Mouse (Mus musculus): ENCODE measurements around the gene Abcd3. TPM values are rescaled to one million over a fixed set of nuclear protein-coding genes. Genes with fewer than 3 reads are reported as not detected.

Gene Abcd3
- total and polyA plus RNA-seq, 2 experiments: 45.5 to 397 TPM

GRCm38 (mm10) chr3:121712222-121712621 lies 102.9 kb downstream of the Abcd3 start:
- Histone ChIP-seq H3K27me3 (ENCODE audit: control insufficient read depth, insufficient read depth, low read length) (no peaks in the 10 kb centered on the region), H3K9ac (ENCODE audit: low read depth, low read length) (no peak overlapping the region), H3K4me3 (ENCODE audit: insufficient read depth, low read depth, low read length) (no peak overlapping the region), H3K27ac (replicated peaks; ENCODE audit: insufficient read depth, low read depth, low read length) (no peak overlapping the region), H3K79me2 (ENCODE audit: control insufficient read depth, insufficient read depth, low read length) (no peaks in the 10 kb centered on the region), H3K4me1 (ENCODE audit: control insufficient read depth, insufficient read depth, low read length) (no peaks in the 10 kb centered on the region), H3K36me3 (ENCODE audit: control insufficient read depth, insufficient read depth, low read length) (no peaks in the 10 kb centered on the region)
- 79% methylated on average over 4 of the region's 4 CpGs for WGBS
- no peak for DNase-seq (ENCODE audit: extremely low read depth, low read depth, low spot score)
- TF ChIP-seq CTCF (IDR thresholded peaks at IDR 0.05; ENCODE audit: low read depth, low read length) (no peak), POLR2A (IDR thresholded peaks at IDR 0.05; ENCODE audit: extremely low read depth, insufficient read depth, low read length) (no peak)

DNA sequence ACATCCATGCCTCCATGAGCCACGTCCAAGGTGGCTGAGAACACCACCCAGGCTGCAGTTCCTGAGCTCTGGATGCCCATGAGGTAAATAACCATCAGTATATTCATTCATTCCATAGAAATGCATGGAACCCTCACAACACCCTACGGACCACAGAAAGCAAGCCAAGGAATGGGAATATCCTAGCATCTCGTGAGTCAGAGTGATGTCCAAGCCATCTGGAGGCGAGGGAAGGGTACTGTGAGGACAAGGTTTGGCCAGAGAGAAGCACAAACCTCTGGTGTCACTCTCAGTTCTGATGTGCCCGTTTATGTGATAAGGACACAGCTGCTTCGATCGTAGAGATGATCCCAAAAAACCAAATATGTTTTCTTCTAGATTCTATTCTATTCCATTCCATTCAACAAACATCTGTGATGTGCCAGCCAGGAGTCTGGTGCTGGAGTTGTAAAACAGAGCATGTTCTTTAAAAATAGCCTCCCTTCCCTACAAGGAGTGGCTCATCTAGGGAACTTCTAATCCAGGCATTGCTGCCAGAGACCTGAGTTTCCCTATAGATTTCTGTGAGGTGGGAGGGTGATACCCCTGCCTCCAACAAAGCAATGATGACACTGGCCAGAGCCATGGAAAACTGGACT lies 104.1 kb downstream of the Abcd3 start:
- H3K79me2 ChIP-seq (ENCODE audit: control insufficient read depth, insufficient read depth, low read length): no peaks in the 10 kb centered on the region
- WGBS: 92% methylated on average over 7 of the region's 7 CpGs
- no peak overlapping the region for H3K4me3 ChIP-seq (ENCODE audit: insufficient read depth, low read depth, low read length)
- DNase-seq (ENCODE audit: extremely low read depth, low read depth, low spot score): no peak
- no peaks in the 10 kb centered on the region for H3K36me3 ChIP-seq (ENCODE audit: control insufficient read depth, insufficient read depth, low read length)
- no peak for TF ChIP-seq CTCF (IDR thresholded peaks at IDR 0.05; ENCODE audit: low read depth, low read length)
- TF ChIP-seq POLR2A (IDR thresholded peaks at IDR 0.05; ENCODE audit: extremely low read depth, insufficient read depth, low read length): no peak
- H3K4me1 ChIP-seq (ENCODE audit: control insufficient read depth, insufficient read depth, low read length): no peaks in the 10 kb centered on the region; the same call in 1 of the 2 replicates
- H3K27me3 ChIP-seq (ENCODE audit: control insufficient read depth, insufficient read depth, low read length): no peaks in the 10 kb centered on the region
- no peak overlapping the region for H3K27ac ChIP-seq (replicated peaks; ENCODE audit: insufficient read depth, low read depth, low read length)
- no peak overlapping the region for H3K9ac ChIP-seq (ENCODE audit: low read depth, low read length)

Other genes with a start within 250 kb of the Abcd3 start
- gene 4930432M17Rik, start 144.5 kb downstream of the Abcd3 start, total RNA-seq (2014; rRNA removed): not detected in 2 replicates
- gene 4930432M17Rik, start 144.5 kb downstream of the Abcd3 start, polyA plus RNA-seq (2012; rRNA removed): not detected in 2 replicates
- 5.1 and 6.4 TPM in 2 replicates for gene F3, start 91.8 kb downstream of the Abcd3 start, total RNA-seq (2014; rRNA removed)
- 2.3 and 2.7 TPM in 2 replicates for gene F3, start 91.8 kb downstream of the Abcd3 start, polyA plus RNA-seq (2012; rRNA removed)
- gene Arhgap29, start 137.2 kb upstream of the Abcd3 start, total RNA-seq (2014; rRNA removed): 60.5 and 68.4 TPM in 2 replicates
- gene Arhgap29, start 137.2 kb upstream of the Abcd3 start, polyA plus RNA-seq (2012; rRNA removed): 12.2 and 16.4 TPM in 2 replicates
- 0.20 and 0.37 TPM in 2 replicates for gene Abca4, start 229.1 kb upstream of the Abcd3 start, total RNA-seq (2014; rRNA removed)
- gene Abca4, start 229.1 kb upstream of the Abcd3 start, polyA plus RNA-seq (2012; rRNA removed): 0.05 and 0.10 TPM in 2 replicates